Mouse (Mus musculus): ENCODE data around the gene Rel.
"Not testable (repeated sequence)": the region's sequence is repeated elsewhere in the genome, so short reads cannot be mapped to it uniquely, and the experiment has no call there.

Rel gene

GRCm38 (mm10) chr11:23770760-23771506, at the start of gene Rel:
Rel (minus strand) TSS chr11:23770970.
- peak; percentile 92 for DNase-seq (ENCODE audit: low spot score)

GRCm38 (mm10) chr11:23818745-23819144, 48.0 kb upstream of the Rel start:
- no peak for DNase-seq (ENCODE audit: low spot score)

GRCm38 (mm10) chr11:23810741-23811140, 40.0 kb upstream of the Rel start:
- no peak for DNase-seq (ENCODE audit: low spot score)

- no peak for DNase-seq (ENCODE audit: low spot score)
Measured at GRCm38 (mm10) chr11:23805716-23806115, 34.9 kb upstream of the Rel start.

- no peak for DNase-seq (ENCODE audit: low spot score)
Measured at GRCm38 (mm10) chr11:23803136-23803535, 32.4 kb upstream of the Rel start.

GRCm38 (mm10) chr11:23802256-23802655, 31.5 kb upstream of the Rel start:
- no peak for DNase-seq (ENCODE audit: low spot score)

GRCm38 (mm10) chr11:23801851-23802250, 31.1 kb upstream of the Rel start:
- DNase-seq (ENCODE audit: low spot score): no peak

GRCm38 (mm10) chr11:23783677-23784076, 12.9 kb upstream of the Rel start:
- DNase-seq (ENCODE audit: low spot score): not testable (repeated sequence)

- DNase-seq (ENCODE audit: low spot score): no peak
Measured at GRCm38 (mm10) chr11:23783085-23783484, 12.3 kb upstream of the Rel start.

- DNase-seq (ENCODE audit: low spot score): no peak
Measured at GRCm38 (mm10) chr11:23782038-23782437, 11.3 kb upstream of the Rel start.

GRCm38 (mm10) chr11:23778787-23779201, 8.0 kb upstream of the Rel start:
- DNase-seq (ENCODE audit: low spot score): no peak

GRCm38 (mm10) chr11:23772471-23772870, 1.7 kb upstream of the Rel start:
- DNase-seq (ENCODE audit: low spot score): no peak

GRCm38 (mm10) chr11:23771507-23772097, 832 bp upstream of the Rel start:
- peak; percentile 4 for DNase-seq (ENCODE audit: low spot score)

- DNase-seq (ENCODE audit: low spot score): no peak
Measured at GRCm38 (mm10) chr11:23770510-23770759, 335 bp downstream of the Rel start.

- DNase-seq (ENCODE audit: low spot score): peak; percentile 11
Measured at GRCm38 (mm10) chr11:23769686-23770509, 872 bp downstream of the Rel start.

- no peak for DNase-seq (ENCODE audit: low spot score)
Measured at GRCm38 (mm10) chr11:23769033-23769432, 1.7 kb downstream of the Rel start.

GRCm38 (mm10) chr11:23767928-23768327, 2.8 kb downstream of the Rel start:
- no peak for DNase-seq (ENCODE audit: low spot score)

- not testable (repeated sequence) for DNase-seq (ENCODE audit: low spot score)
Measured at GRCm38 (mm10) chr11:23767369-23767768, 3.4 kb downstream of the Rel start.

GRCm38 (mm10) chr11:23762635-23763034, 8.1 kb downstream of the Rel start:
- DNase-seq (ENCODE audit: low spot score): no peak

GRCm38 (mm10) chr11:23758218-23758617, 12.6 kb downstream of the Rel start:
- no peak for DNase-seq (ENCODE audit: low spot score)

GRCm38 (mm10) chr11:23754329-23754728, 16.4 kb downstream of the Rel start:
- no peak for DNase-seq (ENCODE audit: low spot score)

- no peak for DNase-seq (ENCODE audit: low spot score)
Measured at GRCm38 (mm10) chr11:23753136-23753710, 17.5 kb downstream of the Rel start.

- DNase-seq (ENCODE audit: low spot score): no peak
Measured at GRCm38 (mm10) chr11:23746102-23746501, 24.7 kb downstream of the Rel start.
